Mouse (Mus musculus) liver, embryonic 12.5 days (tissue): Measurements from ENCODE around the gene Pcid2. TPM values are rescaled to one million over a fixed set of nuclear protein-coding genes. Genes with fewer than 3 reads are reported as not detected.
A peak's percentile ranks its signal among the peaks of the same experiment; 100 is the strongest.
"Not testable (repeated sequence)": the region's sequence is repeated elsewhere in the genome, so short reads cannot be mapped to it uniquely, and the experiment has no call there.

Source experiments
- ATAC-seq: fragments of 200-750 bp; cut with Nextera tagmentation; 2 replicates; pipeline ENCODE4 v1.8.0; 2017; ENCODE audit warnings: moderate number of reproducible peaks, mild to moderate bottlenecking, moderate library complexity
- H3K27ac ChIP-seq: fragments of 300-500 bp; sonication (generic); 2 replicates; pipeline ENCODE4 v1.5.1; 2016; ENCODE audit warnings: mild to moderate bottlenecking
- H3K27me3 ChIP-seq: fragments of 300-500 bp; sonication (generic); replicated peaks from 2 replicates; pipeline ENCODE4 v1.6.1; 2016; ENCODE audit warnings: mild to moderate bottlenecking, moderate library complexity
- H3K36me3 ChIP-seq: fragments of 300-500 bp; sonication (generic); 2 replicates; pipeline ENCODE4 v1.6.1; 2016; ENCODE audit warnings: mild to moderate bottlenecking, moderate library complexity
- H3K4me1 ChIP-seq: fragments of 300-500 bp; sonication (generic); 2 replicates; pipeline ENCODE4 v1.6.1; 2016
- H3K4me2 ChIP-seq: fragments of 300-500 bp; sonication (generic); 2 replicates; pipeline ENCODE4 v1.6.1; 2016; ENCODE audit warnings: mild to moderate bottlenecking, moderate library complexity
- H3K4me3 ChIP-seq: fragments of 300-500 bp; sonication (generic); 2 replicates; pipeline ENCODE4 v1.5.1; 2016; ENCODE audit warnings: mild to moderate bottlenecking, moderate library complexity
- H3K9ac ChIP-seq: fragments of 300-500 bp; sonication (generic); 2 replicates; pipeline ENCODE4 v1.6.1; 2016; ENCODE audit warnings: mild to moderate bottlenecking, moderate library complexity
- H3K9me3 ChIP-seq: fragments of 300-500 bp; sonication (generic); replicated peaks from 2 replicates; pipeline ENCODE4 v1.6.1; 2016; ENCODE audit warnings: mild to moderate bottlenecking, moderate library complexity
- WGBS: fragments of 180-500 bp; shearing (Covaris S2); methylation state at CpG from one replicate; pipeline ENCODE4 v1.1.7; 2016; ENCODE audit not compliant: insufficient replicate concordance; 5-methylcytosine and 5-hydroxymethylcytosine counted together
- polyA plus RNA-seq: library from polyadenylated mRNA; unstranded; fragments of >200 nt; fragmentation: Nextera tagmentation; extraction: Ambion mirVana; gene quantifications from 2 replicates; pipeline ENCODE4 v1.2.1, GENCODE M21; 2016

Gene Pcid2
- 25.6 and 28.1 TPM in 2 replicates for polyA plus RNA-seq

GRCm38 (mm10) chr8:13105087-13105881, at the start of gene Pcid2, which contains the start of gene Cul4a:
Gene Pcid2 (minus strand): TSS chr8:13105459.
Gene Cul4a (plus strand): TSS chr8:13105621.
- peak; percentile 87 for ATAC-seq
- peak within 1 kb of the TSS; percentile 77 for H3K4me2 ChIP-seq
- peak within 1 kb of the TSS; percentile 100 for H3K9ac ChIP-seq
- no peaks in the 10 kb centered on the region for H3K27me3 ChIP-seq
- H3K36me3 ChIP-seq: peaks cover 20% of the 10 kb centered on the region
- H3K9me3 ChIP-seq: no peaks in the 10 kb centered on the region
- H3K4me1 ChIP-seq: peaks cover 56% of the 10 kb centered on the region
- 0% methylated on average over 68 of the region's 87 CpGs for WGBS
- H3K27ac ChIP-seq: peak within 1 kb of the TSS; percentile 97
- H3K4me3 ChIP-seq: peak within 1 kb of the TSS; percentile 98

DNA sequence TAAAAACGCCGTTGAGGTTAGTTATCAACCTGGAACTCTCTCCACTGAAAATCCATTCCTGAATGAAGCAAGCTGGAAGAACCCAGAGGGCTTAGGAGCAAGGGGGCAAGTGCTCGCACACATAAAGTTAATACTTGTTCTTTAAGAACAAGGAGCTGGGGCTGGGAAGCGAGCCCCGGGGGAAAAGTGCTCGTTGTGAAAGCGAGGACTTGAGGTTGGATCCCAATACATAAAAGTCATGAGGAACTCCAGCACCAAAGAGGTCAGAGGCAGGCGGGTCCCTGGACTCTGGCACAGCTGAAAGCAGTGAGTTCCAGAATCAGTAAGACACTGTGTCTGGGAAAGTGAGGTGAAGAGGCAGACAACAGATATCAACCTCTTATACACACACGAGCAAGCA, 48.8 kb upstream of the Pcid2 start:
- no peak overlapping the region for H3K27ac ChIP-seq
- no peak overlapping the region for H3K4me2 ChIP-seq
- H3K9ac ChIP-seq: no peak overlapping the region
- H3K36me3 ChIP-seq: peaks cover 18% of the 10 kb centered on the region
- H3K9me3 ChIP-seq: no peaks in the 10 kb centered on the region
- no peaks in the 10 kb centered on the region for H3K27me3 ChIP-seq
- no peak overlapping the region for H3K4me3 ChIP-seq
- WGBS: 72% methylated on average over 9 of the region's 9 CpGs
- ATAC-seq: no peak
- peaks cover 5% of the 10 kb centered on the region for H3K4me1 ChIP-seq

- H3K9me3 ChIP-seq: no peaks in the 10 kb centered on the region
- no peak overlapping the region for H3K27ac ChIP-seq
- peak; percentile 50; the same call in 1 of the 2 replicates for ATAC-seq
- no peak overlapping the region for H3K4me3 ChIP-seq
- no peak overlapping the region for H3K4me2 ChIP-seq
- H3K36me3 ChIP-seq: peaks cover 46% of the 10 kb centered on the region
- no peaks in the 10 kb centered on the region for H3K4me1 ChIP-seq
- H3K9ac ChIP-seq: no peak overlapping the region
- 100% methylated on average over 2 of the region's 2 CpGs for WGBS
- no peaks in the 10 kb centered on the region for H3K27me3 ChIP-seq
Observed at GRCm38 (mm10) chr8:13150929-13151328, 45.7 kb upstream of the Pcid2 start.

DNA sequence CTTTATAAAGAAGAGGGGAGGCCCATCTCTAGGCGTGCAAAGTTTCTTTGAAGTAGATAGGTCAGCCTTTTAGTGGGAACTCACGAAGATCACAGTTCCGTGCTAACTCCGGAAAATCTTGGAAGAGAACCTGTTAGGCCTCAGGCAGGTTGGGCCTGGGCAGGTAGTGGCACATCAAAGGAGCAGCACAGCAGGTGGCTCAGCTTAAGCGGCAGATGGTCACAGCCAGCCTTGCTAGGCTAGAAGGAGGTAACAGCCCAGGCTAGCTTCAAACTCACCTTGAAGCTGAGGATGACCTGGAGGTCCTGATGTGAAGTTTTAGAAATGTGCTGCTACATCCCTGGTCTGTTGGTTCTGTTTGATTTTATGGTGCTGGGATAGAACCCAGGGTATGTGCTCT, 44.6 kb upstream of the Pcid2 start:
- Histone ChIP-seq H3K4me3 (no peak overlapping the region), H3K27me3 (no peaks in the 10 kb centered on the region), H3K9ac (no peak overlapping the region), H3K4me1 (no peaks in the 10 kb centered on the region), H3K9me3 (no peaks in the 10 kb centered on the region), H3K36me3 (peaks cover 57% of the 10 kb centered on the region), H3K27ac (no peak overlapping the region), H3K4me2 (no peak overlapping the region)
- ATAC-seq: no peak
- 74% methylated on average over 5 of the region's 5 CpGs for WGBS

GRCm38 (mm10) chr8:13149287-13149686, 44.0 kb upstream of the Pcid2 start:
- peaks cover 63% of the 10 kb centered on the region for H3K36me3 ChIP-seq
- no peaks in the 10 kb centered on the region for H3K27me3 ChIP-seq
- ATAC-seq: no peak
- no peaks in the 10 kb centered on the region for H3K4me1 ChIP-seq
- no peak overlapping the region for H3K9ac ChIP-seq
- H3K9me3 ChIP-seq: no peaks in the 10 kb centered on the region
- no peak overlapping the region for H3K4me2 ChIP-seq
- H3K4me3 ChIP-seq: no peak overlapping the region
- WGBS: 90% methylated on average over 2 of the region's 2 CpGs
- H3K27ac ChIP-seq: no peak overlapping the region

DNA sequence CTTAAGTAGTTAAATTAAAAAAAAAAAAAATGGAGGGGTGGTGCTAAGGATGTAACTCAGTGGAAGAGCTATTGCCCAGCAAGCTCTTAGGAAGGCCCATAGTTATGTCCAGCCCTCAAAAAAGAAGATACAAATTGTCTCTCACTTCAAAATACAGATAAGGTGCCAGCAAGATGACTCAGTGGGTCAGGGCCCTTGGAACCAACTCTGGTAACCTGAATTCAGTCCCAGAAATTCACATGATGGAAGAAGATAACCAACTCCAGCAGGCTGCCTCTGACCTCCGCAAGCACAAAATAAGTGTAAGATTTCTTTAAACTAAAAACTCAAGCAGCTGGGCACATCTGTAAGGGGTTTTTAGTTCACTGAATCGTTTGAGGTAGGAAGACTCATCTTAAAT, 43.2 kb upstream of the Pcid2 start:
- peaks cover 63% of the 10 kb centered on the region for H3K36me3 ChIP-seq

DNA sequence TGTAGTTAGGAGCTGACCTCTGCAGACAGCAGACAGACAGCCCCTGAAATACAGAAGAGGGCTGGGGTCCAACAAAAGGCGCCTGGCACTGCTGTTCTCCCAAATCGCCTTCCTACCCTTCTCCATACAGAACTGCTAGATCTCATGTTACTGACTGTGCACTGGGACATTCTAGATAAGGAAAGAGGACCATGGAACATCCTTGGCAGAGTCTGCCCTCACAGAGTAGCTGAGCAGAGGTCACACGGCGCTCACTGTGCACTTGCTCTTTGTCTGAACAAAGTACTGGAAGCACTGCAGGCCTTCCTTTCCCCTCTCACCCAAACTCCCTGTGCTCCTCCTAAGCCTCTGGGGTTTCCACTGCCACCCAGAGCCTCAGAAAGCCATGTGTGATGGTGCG, 36.4 kb upstream of the Pcid2 start:
- no peaks in the 10 kb centered on the region for H3K27me3 ChIP-seq
- ATAC-seq: no peak
- no peak overlapping the region for H3K9ac ChIP-seq
- 86% methylated on average over 5 of the region's 5 CpGs for WGBS
- H3K36me3 ChIP-seq: peaks cover 98% of the 10 kb centered on the region
- no peaks in the 10 kb centered on the region for H3K4me1 ChIP-seq
- H3K9me3 ChIP-seq: no peaks in the 10 kb centered on the region
- H3K4me3 ChIP-seq: no peak overlapping the region
- no peak overlapping the region for H3K4me2 ChIP-seq
- H3K27ac ChIP-seq: no peak overlapping the region

More for the DNA sequence above, 43.2 kb upstream of the Pcid2 start:
- H3K4me1 ChIP-seq: no peaks in the 10 kb centered on the region
- H3K27ac ChIP-seq: no peak overlapping the region
- no peaks in the 10 kb centered on the region for H3K9me3 ChIP-seq
- no peak overlapping the region for H3K9ac ChIP-seq
- no peak overlapping the region for H3K4me3 ChIP-seq
- WGBS: 78% methylated on average over 2 of the region's 2 CpGs
- H3K4me2 ChIP-seq: no peak overlapping the region
- no peak for ATAC-seq
- H3K27me3 ChIP-seq: no peaks in the 10 kb centered on the region

DNA sequence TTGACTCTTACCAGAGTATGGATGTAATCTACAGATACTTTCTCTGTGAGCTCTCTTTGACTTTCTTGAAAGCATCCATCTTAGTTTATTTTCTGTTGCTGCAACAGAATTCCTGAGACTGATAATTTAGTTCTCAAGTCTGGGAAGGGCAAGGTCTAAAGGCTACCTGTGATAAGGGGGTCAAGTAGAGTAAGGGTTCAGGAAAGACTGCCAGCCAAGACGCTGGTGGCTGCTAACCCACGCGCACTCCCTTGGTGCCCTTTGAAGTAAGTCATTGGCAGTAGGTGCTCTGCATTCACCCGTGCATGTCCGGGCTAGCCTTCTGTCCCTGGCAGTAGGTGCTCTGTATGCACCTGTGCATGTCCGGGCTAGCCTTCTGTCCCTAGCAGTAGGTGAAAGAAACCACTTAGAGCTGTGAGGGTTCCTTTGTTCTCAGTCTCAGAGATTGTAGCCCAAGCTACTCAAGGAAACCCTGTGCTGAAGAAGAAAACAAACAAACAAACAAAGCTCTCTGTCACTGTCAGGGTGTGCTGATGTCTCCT, 34.5 kb upstream of the Pcid2 start:
- Histone ChIP-seq H3K9me3 (no peaks in the 10 kb centered on the region), H3K27me3 (no peaks in the 10 kb centered on the region), H3K36me3 (peaks cover 98% of the 10 kb centered on the region), H3K27ac (no peak overlapping the region), H3K4me2 (no peak overlapping the region), H3K9ac (no peak overlapping the region), H3K4me1 (no peaks in the 10 kb centered on the region), H3K4me3 (no peak overlapping the region)
- WGBS: 85% methylated on average over 6 of the region's 6 CpGs
- ATAC-seq: no peak

GRCm38 (mm10) chr8:13132220-13132619, 27.0 kb upstream of the Pcid2 start:
- H3K9ac ChIP-seq, ATAC-seq, H3K4me1 ChIP-seq, H3K9me3 ChIP-seq, H3K27me3 ChIP-seq, H3K4me2 ChIP-seq, H3K27ac ChIP-seq, H3K4me3 ChIP-seq: not testable (repeated sequence)
- 52% methylated on average over 9 of the region's 9 CpGs for whole genome bisulfite sequencing
- peaks cover 98% of the 10 kb centered on the region for H3K36me3 ChIP-seq

- H3K36me3 ChIP-seq: peaks cover 95% of the 10 kb centered on the region
- H3K9ac ChIP-seq: no peak overlapping the region
- no peak overlapping the region for H3K4me2 ChIP-seq
- WGBS: 80% methylated on average over 8 of the region's 8 CpGs
- no peaks in the 10 kb centered on the region for H3K9me3 ChIP-seq
- H3K27ac ChIP-seq: no peak overlapping the region
- H3K4me3 ChIP-seq: no peak overlapping the region
- H3K27me3 ChIP-seq: no peaks in the 10 kb centered on the region
- H3K4me1 ChIP-seq: peaks cover 41% of the 10 kb centered on the region
- no peak for ATAC-seq
Observed at GRCm38 (mm10) chr8:13124897-13125296, 19.6 kb upstream of the Pcid2 start.

GRCm38 (mm10) chr8:13122887-13123421, 17.7 kb upstream of the Pcid2 start:
- Histone ChIP-seq H3K27me3 (no peaks in the 10 kb centered on the region), H3K36me3 (peaks cover 95% of the 10 kb centered on the region), H3K4me2 (peak overlapping the region; percentile 15), H3K9ac (no peak overlapping the region; the same call in 1 of the 2 replicates), H3K9me3 (no peaks in the 10 kb centered on the region), H3K27ac (peak overlapping the region; percentile 80), H3K4me1 (peaks cover 59% of the 10 kb centered on the region), H3K4me3 (no peak overlapping the region)
- ATAC-seq: peak; percentile 53
- WGBS: 29% methylated on average over 7 of the region's 7 CpGs
